Mouse (Mus musculus) spleen, adult 2 months (tissue): ENCODE measurements around the gene March11. TPM values are rescaled to one million over a fixed set of nuclear protein-coding genes. Genes with fewer than 3 reads are reported as not detected.

ENCODE experiments used
- DNase-seq, 2 experiments: peaks; one replicate each; pipeline versions ENCODE4 v3.0.0 to v3.0.0-alpha.2; 2012 to 2021; ENCODE audit warnings: low spot score in 2 of 2, low read depth in 1 of 2
- H3K27ac ChIP-seq: fragments of 200-500 bp; 2 replicates; pipeline ENCODE4 v1.5.1; 2012; ENCODE audit warnings: low read length, inconsistent platforms; ENCODE audit not compliant: insufficient read depth
- H3K27me3 ChIP-seq: fragments of 200-500 bp; 2 replicates; pipeline ENCODE4 v1.6.1; 2012; ENCODE audit warnings: mild to moderate bottlenecking, moderate library complexity, low read length, inconsistent platforms; ENCODE audit not compliant: control insufficient read depth, insufficient read depth
- H3K36me3 ChIP-seq: fragments of 200-500 bp; 2 replicates; pipeline ENCODE4 v1.6.1; 2012; ENCODE audit warnings: mild to moderate bottlenecking, low read length, inconsistent platforms; ENCODE audit not compliant: control insufficient read depth, insufficient read depth
- H3K4me1 ChIP-seq: fragments of 200-500 bp; 2 replicates; pipeline ENCODE4 v1.6.1; 2011; ENCODE audit warnings: inconsistent platforms; ENCODE audit not compliant: control insufficient read depth, insufficient read depth, insufficient read length
- H3K4me3 ChIP-seq: fragments of 200-500 bp; 2 replicates; pipeline ENCODE4 v1.5.1; 2011; ENCODE audit warnings: mild to moderate bottlenecking, inconsistent platforms; ENCODE audit not compliant: insufficient read depth, insufficient read length; ENCODE audit errors: extremely low read depth
- CTCF ChIP-seq: fragments of 200-500 bp; IDR thresholded peaks from 2 replicates; pipeline ENCODE4 v1.5.1; 2011; ENCODE audit warnings: mild to moderate bottlenecking, inconsistent platforms; ENCODE audit not compliant: insufficient read depth, insufficient read length, insufficient replicate concordance; ENCODE audit errors: extremely low read depth
- POLR2A ChIP-seq: fragments of 200-500 bp; IDR thresholded peaks from 2 replicates; pipeline ENCODE4 v1.6.1; 2011; ENCODE audit warnings: low read depth, low read length, inconsistent platforms
- WGBS: fragments of 180-500 bp; shearing (Covaris S2); methylation state at CpG from one replicate; pipeline ENCODE4 v1.1.7; 2018; 5-methylcytosine and 5-hydroxymethylcytosine counted together
- polyA plus RNA-seq: library from polyadenylated mRNA; depleted of rRNA; stranded (reverse); fragments of >200 nt; gene quantifications from 2 replicates; pipeline ENCODE4 v1.2.3, GENCODE M21; 2012

The March11 gene
- polyA plus RNA-seq, 1 experiment, result not detected

GRCm38 (mm10) chr15:26379831-26380230 is 71.0 kb downstream of the March11 start:
- WGBS, result 61% methylated on average over 3 of the region's 3 CpGs
- Histone ChIP-seq H3K27ac (no peak overlapping the region), H3K4me1 (no peaks in the 10 kb centered on the region), H3K4me3 (no peak overlapping the region), H3K36me3 (no peaks in the 10 kb centered on the region), H3K27me3 (no peaks in the 10 kb centered on the region)
- TF ChIP-seq CTCF, result no peak
- TF ChIP-seq POLR2A, result no peak
- DNase-seq, result no peak

DNA sequence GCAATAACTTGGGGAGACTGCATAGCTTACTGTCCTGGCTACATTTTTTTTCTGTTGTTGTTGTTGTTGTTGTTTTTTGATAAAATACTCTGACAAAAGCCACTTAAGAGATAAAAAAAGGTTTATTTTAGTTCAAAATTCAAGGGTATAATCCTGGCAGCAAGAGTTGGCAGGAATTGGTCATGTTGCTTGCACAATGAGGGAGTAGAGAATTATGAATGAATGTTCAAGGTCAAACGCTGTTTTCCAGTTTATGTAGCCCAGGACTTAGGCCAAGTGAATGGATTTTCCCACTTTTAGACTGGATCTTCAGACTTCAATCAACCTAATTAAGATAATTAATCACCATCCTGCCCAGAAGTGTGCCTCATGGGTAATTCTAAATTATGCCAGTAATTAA is 72.0 kb downstream of the March11 start:
- Histone ChIP-seq H3K4me1 (no peaks in the 10 kb centered on the region), H3K4me3 (no peak overlapping the region), H3K36me3 (no peaks in the 10 kb centered on the region), H3K27me3 (no peaks in the 10 kb centered on the region), H3K27ac (no peak overlapping the region)
- DNase-seq, result no peak
- TF ChIP-seq POLR2A (no peak), CTCF (no peak)
- WGBS, result 80% methylated on average over 1 of the region's 1 CpGs

- TF ChIP-seq CTCF (no peak), POLR2A (no peak)
- no peak for DNase-seq
- Histone ChIP-seq H3K27me3 (no peaks in the 10 kb centered on the region), H3K27ac (no peak overlapping the region), H3K4me3 (no peak overlapping the region), H3K36me3 (no peaks in the 10 kb centered on the region), H3K4me1 (no peaks in the 10 kb centered on the region)
- 91% methylated on average over 9 of the region's 9 CpGs for WGBS
These were observed 81.2 kb downstream of the March11 start for GRCm38 (mm10) chr15:26390001-26390400.

GRCm38 (mm10) chr15:26396556-26396955 is 87.7 kb downstream of the March11 start:
- WGBS, result 85% methylated on average over 2 of the region's 2 CpGs
- TF ChIP-seq POLR2A (no peak), CTCF (no peak)

DNA sequence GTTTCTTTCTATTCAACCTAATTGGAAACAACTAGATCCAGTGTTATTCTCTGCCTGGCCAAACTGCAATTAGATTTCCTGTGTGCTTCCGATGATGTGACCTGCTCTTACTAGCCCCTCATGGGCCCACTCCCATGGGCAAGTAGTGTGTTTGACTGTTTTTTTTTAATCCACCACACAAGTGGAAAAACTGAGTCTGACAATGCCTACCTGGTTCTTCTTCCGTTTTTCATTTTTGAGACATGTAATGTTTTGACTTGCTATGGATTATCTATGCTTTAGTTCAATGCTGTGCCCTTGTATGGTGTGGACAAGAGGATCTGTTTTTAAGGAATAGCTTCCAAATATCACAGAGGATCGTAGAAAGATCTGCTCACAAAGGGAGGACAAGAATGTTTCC is 116.4 kb downstream of the March11 start:
- Histone ChIP-seq H3K27me3 (no peaks in the 10 kb centered on the region), H3K4me3 (no peak overlapping the region), H3K27ac (no peak overlapping the region), H3K36me3 (no peaks in the 10 kb centered on the region), H3K4me1 (no peaks in the 10 kb centered on the region)
- TF ChIP-seq POLR2A, result no peak
- no peak for DNase-seq
- WGBS, result 85% methylated on average over 3 of the region's 3 CpGs

More at GRCm38 (mm10) chr15:26396556-26396955, 87.7 kb downstream of the March11 start:
- H3K27ac ChIP-seq, result no peak overlapping the region
- H3K4me3 ChIP-seq, result no peak overlapping the region
- no peaks in the 10 kb centered on the region for H3K4me1 ChIP-seq
- H3K36me3 ChIP-seq, result no peaks in the 10 kb centered on the region
- no peak for DNase-seq
- H3K27me3 ChIP-seq, result no peaks in the 10 kb centered on the region

- no peak for DNase-seq
- H3K4me1 ChIP-seq, result no peaks in the 10 kb centered on the region
- no peak overlapping the region for H3K4me3 ChIP-seq
- no peak overlapping the region for H3K27ac ChIP-seq
- no peaks in the 10 kb centered on the region for H3K27me3 ChIP-seq
- H3K36me3 ChIP-seq, result no peaks in the 10 kb centered on the region
- no peak for TF ChIP-seq POLR2A
- no peak for TF ChIP-seq CTCF
These were observed 117.4 kb downstream of the March11 start for GRCm38 (mm10) chr15:26426231-26426630.

DNA sequence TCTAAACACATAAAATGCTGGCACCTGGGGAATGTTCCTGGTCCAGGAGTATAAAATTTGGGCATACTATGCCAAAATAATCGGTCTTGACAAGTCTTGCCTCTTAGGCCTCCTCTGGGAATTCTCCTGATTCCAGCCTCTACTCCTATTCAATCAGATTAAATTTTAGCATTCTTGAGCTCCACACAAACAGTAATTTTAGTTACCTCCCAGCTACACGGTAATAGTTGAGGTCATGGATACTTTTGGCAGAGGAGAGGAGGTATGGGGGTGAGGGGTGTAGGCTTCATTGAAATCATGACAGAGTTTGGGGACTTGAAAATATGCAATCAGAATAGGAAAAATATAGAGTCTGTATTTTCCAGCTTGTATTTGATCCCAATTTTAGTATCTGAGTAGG is 121.7 kb downstream of the March11 start:
- H3K27me3 ChIP-seq, result no peaks in the 10 kb centered on the region
- 83% methylated on average over 2 of the region's 2 CpGs for WGBS
- DNase-seq, result no peak
- TF ChIP-seq CTCF (no peak), POLR2A (no peak)
- H3K27ac ChIP-seq, result no peak overlapping the region
- no peaks in the 10 kb centered on the region for H3K36me3 ChIP-seq
- H3K4me1 ChIP-seq, result no peaks in the 10 kb centered on the region
- no peak overlapping the region for H3K4me3 ChIP-seq

DNA sequence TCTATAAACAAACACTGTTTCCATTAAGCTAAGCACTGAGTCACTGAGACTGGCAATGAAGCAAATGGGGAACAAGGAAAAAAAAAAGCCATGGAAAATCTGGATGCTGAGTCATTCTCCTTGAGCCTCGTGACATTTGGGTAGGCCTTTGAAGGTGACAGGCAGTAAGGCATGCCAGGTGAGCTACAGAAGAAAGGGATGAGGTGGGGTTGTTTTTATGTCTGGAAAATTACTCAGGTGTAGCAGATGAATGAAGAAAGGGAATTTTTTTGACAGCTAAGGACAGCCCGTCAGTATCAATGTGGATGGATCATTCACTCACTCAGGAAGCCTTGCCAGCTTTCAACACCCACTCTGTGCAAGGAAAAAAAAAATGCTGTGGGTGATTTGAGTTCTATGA is 123.8 kb downstream of the March11 start:
- Histone ChIP-seq H3K36me3 (no peaks in the 10 kb centered on the region), H3K27ac (no peak overlapping the region), H3K4me1 (no peaks in the 10 kb centered on the region), H3K4me3 (no peak overlapping the region), H3K27me3 (no peaks in the 10 kb centered on the region)
- 78% methylated on average over 2 of the region's 2 CpGs for WGBS
- DNase-seq, result no peak
- TF ChIP-seq CTCF (no peak), POLR2A (no peak)
